Mouse (Mus musculus): ENCODE measurements around the gene Mical3.

Mical3 gene

GRCm38 (mm10) chr6:121009651-121010050 lies 121.1 kb downstream of the Mical3 start:
- in situ Hi-C loops (cut with MboI; ENCODE audit: low pct_unique_long_range_greater_than_20kb in 1 of 2, low sequenced_read_pairs in 2 of 2, unreplicated experiment in 1 of 2) = no loop called here

GRCm38 (mm10) chr6:121004959-121005358 lies 125.8 kb downstream of the Mical3 start:
- in situ Hi-C loops (cut with MboI; ENCODE audit: low pct_unique_long_range_greater_than_20kb in 1 of 2, low sequenced_read_pairs in 2 of 2, unreplicated experiment in 1 of 2) = no loop called here

- in situ Hi-C loops (cut with MboI; ENCODE audit: low pct_unique_long_range_greater_than_20kb in 1 of 2, low sequenced_read_pairs in 2 of 2, unreplicated experiment in 1 of 2) = no loop called here
These were observed 127.8 kb downstream of the Mical3 start for GRCm38 (mm10) chr6:121002952-121003351.

GRCm38 (mm10) chr6:120999860-121000526 lies 130.8 kb downstream of the Mical3 start:
- in situ Hi-C loops (cut with MboI; ENCODE audit: low pct_unique_long_range_greater_than_20kb in 1 of 2, low sequenced_read_pairs in 2 of 2, unreplicated experiment in 1 of 2) = no loop called here

- in situ Hi-C loops (cut with MboI; ENCODE audit: low pct_unique_long_range_greater_than_20kb in 1 of 2, low sequenced_read_pairs in 2 of 2, unreplicated experiment in 1 of 2) = no loop called here
These were observed 131.7 kb downstream of the Mical3 start for GRCm38 (mm10) chr6:120999087-120999486.

GRCm38 (mm10) chr6:120996607-120997006 lies 134.2 kb downstream of the Mical3 start:
- in situ Hi-C loops (cut with MboI; ENCODE audit: low pct_unique_long_range_greater_than_20kb in 1 of 2, low sequenced_read_pairs in 2 of 2, unreplicated experiment in 1 of 2) = no loop called here

GRCm38 (mm10) chr6:120995541-120995940 lies 135.3 kb downstream of the Mical3 start:
- in situ Hi-C loops (cut with MboI; ENCODE audit: low pct_unique_long_range_greater_than_20kb in 1 of 2, low sequenced_read_pairs in 2 of 2, unreplicated experiment in 1 of 2) = no loop called here

- in situ Hi-C loops (cut with MboI; ENCODE audit: low pct_unique_long_range_greater_than_20kb in 1 of 2, low sequenced_read_pairs in 2 of 2, unreplicated experiment in 1 of 2) = no loop called here
These were observed 138.9 kb downstream of the Mical3 start for GRCm38 (mm10) chr6:120991857-120992256.

- in situ Hi-C loops (cut with MboI; ENCODE audit: low pct_unique_long_range_greater_than_20kb in 1 of 2, low sequenced_read_pairs in 2 of 2, unreplicated experiment in 1 of 2) = loop anchor here in 1 of 2 experiments (10.0 kb wide), 1 partner anchor 127 kb away; no protein-coding TSS in a partner anchor
These were observed 143.2 kb downstream of the Mical3 start for GRCm38 (mm10) chr6:120987571-120988084.

- in situ Hi-C loops (cut with MboI; ENCODE audit: low pct_unique_long_range_greater_than_20kb in 1 of 2, low sequenced_read_pairs in 2 of 2, unreplicated experiment in 1 of 2) = loop anchor here in 1 of 2 experiments (10.0 kb wide), 1 partner anchor 128 kb away; no protein-coding TSS in a partner anchor
These were observed 143.6 kb downstream of the Mical3 start for GRCm38 (mm10) chr6:120987164-120987563.

GRCm38 (mm10) chr6:120986172-120986571 lies 144.6 kb downstream of the Mical3 start:
- in situ Hi-C loops (cut with MboI; ENCODE audit: low pct_unique_long_range_greater_than_20kb in 1 of 2, low sequenced_read_pairs in 2 of 2, unreplicated experiment in 1 of 2) = loop anchor here in 1 of 2 experiments (10.0 kb wide), 1 partner anchor 129 kb away; no protein-coding TSS in a partner anchor

GRCm38 (mm10) chr6:120982314-120982713 lies 148.5 kb downstream of the Mical3 start:
- in situ Hi-C loops (cut with MboI; ENCODE audit: low pct_unique_long_range_greater_than_20kb in 1 of 2, low sequenced_read_pairs in 2 of 2, unreplicated experiment in 1 of 2) = loop anchor here in 1 of 2 experiments (10.0 kb wide), 1 partner anchor 132 kb away; no protein-coding TSS in a partner anchor

- in situ Hi-C loops (cut with MboI; ENCODE audit: low pct_unique_long_range_greater_than_20kb in 1 of 2, low sequenced_read_pairs in 2 of 2, unreplicated experiment in 1 of 2) = loop anchor here in 1 of 2 experiments (10.0 kb wide), 1 partner anchor 133 kb away; no protein-coding TSS in a partner anchor
These were observed 149.3 kb downstream of the Mical3 start for GRCm38 (mm10) chr6:120981537-120981936.

- in situ Hi-C loops (cut with MboI; ENCODE audit: low pct_unique_long_range_greater_than_20kb in 1 of 2, low sequenced_read_pairs in 2 of 2, unreplicated experiment in 1 of 2) = no loop called here
These were observed 152.7 kb downstream of the Mical3 start for GRCm38 (mm10) chr6:120978019-120978621.

GRCm38 (mm10) chr6:120976991-120977390 lies 153.8 kb downstream of the Mical3 start:
- in situ Hi-C loops (cut with MboI; ENCODE audit: low pct_unique_long_range_greater_than_20kb in 1 of 2, low sequenced_read_pairs in 2 of 2, unreplicated experiment in 1 of 2) = no loop called here

GRCm38 (mm10) chr6:120976097-120976496 lies 154.7 kb downstream of the Mical3 start:
- in situ Hi-C loops (cut with MboI; ENCODE audit: low pct_unique_long_range_greater_than_20kb in 1 of 2, low sequenced_read_pairs in 2 of 2, unreplicated experiment in 1 of 2) = no loop called here

- in situ Hi-C loops (cut with MboI; ENCODE audit: low pct_unique_long_range_greater_than_20kb in 1 of 2, low sequenced_read_pairs in 2 of 2, unreplicated experiment in 1 of 2) = loop anchor here in 1 of 2 experiments (5.0 kb wide), 1 partner anchor 150 kb away; no protein-coding TSS in a partner anchor
These were observed 158.8 kb downstream of the Mical3 start for GRCm38 (mm10) chr6:120971797-120972590.

- in situ Hi-C loops (cut with MboI; ENCODE audit: low pct_unique_long_range_greater_than_20kb in 1 of 2, low sequenced_read_pairs in 2 of 2, unreplicated experiment in 1 of 2) = loop anchor here in 1 of 2 experiments (5.0 kb wide), 1 partner anchor 151 kb away; no protein-coding TSS in a partner anchor
These were observed 159.6 kb downstream of the Mical3 start for GRCm38 (mm10) chr6:120970939-120971796.
